Comparison of ENCODE assay signal across 10 mouse cellular contexts in the genomic region with DNA sequence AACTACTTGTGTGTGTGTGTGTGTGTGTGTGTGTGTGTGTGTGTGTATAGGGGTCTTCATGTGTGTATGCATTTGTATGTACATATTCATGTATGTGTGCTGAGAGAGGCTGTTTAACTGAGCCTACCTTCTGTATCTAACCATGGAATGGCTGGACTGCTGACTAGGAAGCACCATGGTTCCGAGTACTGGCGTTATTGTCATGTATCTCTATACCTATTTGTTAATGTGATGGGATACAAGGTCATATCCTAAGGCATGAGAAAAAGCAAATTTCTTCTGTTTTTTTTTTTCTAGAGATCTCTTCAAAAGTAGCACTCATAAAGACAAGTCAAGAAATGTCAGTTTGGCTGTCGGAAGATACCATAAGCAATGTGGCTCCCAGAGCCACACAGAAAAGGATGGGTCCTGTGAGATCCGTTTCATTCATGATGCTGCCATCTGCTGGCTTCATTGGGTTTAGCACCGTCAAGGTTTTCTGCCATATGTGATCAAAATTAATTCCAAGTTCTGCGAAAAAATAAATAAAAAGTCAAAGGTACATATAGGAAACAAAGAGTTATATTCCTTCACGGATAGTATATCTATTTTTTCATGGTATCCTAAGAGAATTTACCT. TPM values are rescaled to one million over a fixed set of nuclear protein-coding genes. Genes with fewer than 3 reads are reported as not detected.
A peak's percentile ranks its signal among the peaks of the same experiment; 100 is the strongest.
DNase-seq lines count a peak whose midpoint lies in the region; ATAC-seq and TF ChIP-seq lines count a peak whose summit lies in the region.
"Had no signal": no experiment of that assay in that cellular context is flagged by ENCODE, and none has a peak within 500 bp of the region (broad histone marks: within the 10 kb centered on the region; RNA-seq: fewer than 3 reads in every experiment).

No protein-coding gene starts in this region.

- TF ChIP-seq CTCF in ES-Bruce4 (IDR thresholded peaks at IDR 0.05; ENCODE audit: low read depth, low read length) = peak; percentile 29
- peak; percentile 62 for TF ChIP-seq CTCF in liver, postnatal 0 days (IDR thresholded peaks at IDR 0.05; ENCODE audit: low read depth)

- no peak overlapping the region for H3K9ac ChIP-seq in ES-Bruce4 (ENCODE audit: low read depth, poor library complexity, severe bottlenecking)
- no peak overlapping the region for H3K9ac ChIP-seq in forebrain, embryonic 15.5 days (replicated peaks)
- no peak overlapping the region for H3K9ac ChIP-seq in liver, postnatal 0 days (replicated peaks)

- H3K4me3 ChIP-seq in ES-Bruce4 (ENCODE audit: low read depth, low read length) = no peak overlapping the region
- H3K4me3 ChIP-seq in forebrain, embryonic 15.5 days = no peak overlapping the region
- no peak overlapping the region for H3K4me3 ChIP-seq in liver, postnatal 0 days (ENCODE audit: low read depth, low read length)

- no peaks in the 10 kb centered on the region for H3K27me3 ChIP-seq in ES-Bruce4 (ENCODE audit: control insufficient read depth, insufficient read depth, low read length, poor library complexity, severe bottlenecking)
- H3K27me3 ChIP-seq in forebrain, embryonic 15.5 days = no peaks in the 10 kb centered on the region
- no peaks in the 10 kb centered on the region for H3K27me3 ChIP-seq in liver, postnatal 0 days (ENCODE audit: insufficient read depth, low read length)

- peak; percentile 64; the same call in 1 of the 2 replicates for ATAC-seq in forebrain, embryonic 15.5 days (replicated peaks)
- ATAC-seq in liver, postnatal 0 days = no peak

- no peaks in the 10 kb centered on the region for H3K36me3 ChIP-seq in ES-Bruce4 (ENCODE audit: control insufficient read depth, insufficient read depth, low read length, poor library complexity, severe bottlenecking)
- H3K36me3 ChIP-seq in forebrain, embryonic 15.5 days = no peaks in the 10 kb centered on the region
- H3K36me3 ChIP-seq in liver, postnatal 0 days (replicated peaks; ENCODE audit: insufficient read depth, low read length) = no peaks in the 10 kb centered on the region

- H3K9me3 ChIP-seq in ES-Bruce4 (replicated peaks; ENCODE audit: control insufficient read depth, insufficient read depth, low read length, poor library complexity, severe bottlenecking) = no peaks in the 10 kb centered on the region
- H3K9me3 ChIP-seq in forebrain, embryonic 15.5 days = no peaks in the 10 kb centered on the region
- no peaks in the 10 kb centered on the region for H3K9me3 ChIP-seq in liver, postnatal 0 days (ENCODE audit: low read length)

- H3K27ac ChIP-seq in ES-Bruce4 (ENCODE audit: insufficient read depth, low read length) = no peak overlapping the region
- no peak overlapping the region for H3K27ac ChIP-seq in forebrain, embryonic 15.5 days (replicated peaks)
- H3K27ac ChIP-seq in liver, postnatal 0 days (ENCODE audit: low read depth) = no peak overlapping the region

- 37% methylated on average over 7 of the region's 7 CpGs for WGBS in forebrain, embryonic 15.5 days
- 34% methylated on average over 7 of the region's 7 CpGs for WGBS in liver, postnatal 0 days (ENCODE audit: insufficient replicate concordance)

- TF ChIP-seq POLR2A in ES-Bruce4 (IDR thresholded peaks at IDR 0.05; ENCODE audit: insufficient read depth, low read length) = no peak

- no peaks in the 10 kb centered on the region for H3K4me1 ChIP-seq in ES-Bruce4 (ENCODE audit: control insufficient read depth, insufficient read depth, low read length)
- H3K4me1 ChIP-seq in forebrain, embryonic 15.5 days = no peaks in the 10 kb centered on the region
- no peaks in the 10 kb centered on the region for H3K4me1 ChIP-seq in liver, postnatal 0 days (ENCODE audit: insufficient read depth)

- DNase-seq in gastrocnemius, adult 18-20 months (ENCODE audit: low spot score) = peak; percentile 16
- DNase-seq in gastrocnemius, adult 8-10 months (ENCODE audit: low spot score in 2 of 2) = no peak
- DNase-seq in cerebellum, adult 11 months = peak; percentile 55
- DNase-seq in kidney, postnatal 14 days = peak; percentile 20
- DNase-seq in liver, postnatal 0 days = peak; percentile 40
- DNase-seq in retina, embryonic 14.5 days (ENCODE audit: low spot score) = peak; percentile 87

- TF ChIP-seq EP300 in ES-Bruce4 (IDR thresholded peaks at IDR 0.05; ENCODE audit: insufficient read depth, low read depth, low read length) = no peak
- no peak for TF ChIP-seq EP300 in liver, postnatal 0 days (IDR thresholded peaks at IDR 0.05; ENCODE audit: low read depth)

- no peak overlapping the region for H3K4me2 ChIP-seq in forebrain, embryonic 15.5 days (replicated peaks)
- no peak overlapping the region for H3K4me2 ChIP-seq in liver, postnatal 0 days (ENCODE audit: low read depth, low read length)

RNA-seq across cellular contexts. Expression of gene Yipf7, which starts 21.7 kb away (rescaled TPM):
- total RNA-seq in gastrocnemius, adult 18-20 months (2021) = 100 to 1,000 TPM in 1 of 2 experiments, 10 to 100 TPM in 1; 86.5 to 108 TPM
- total RNA-seq in gastrocnemius, adult 8-10 months (2022) = 10 to 100 TPM; 76.0 to 98.4 (median 88.5) TPM
- polyA plus RNA-seq in ES-Bruce4 (2011; ENCODE audit: insufficient read depth, insufficient read length, low read depth, missing spikeins) = 2.4 TPM in 1 of 2 replicates, not detected in the other
- not detected in 2 replicates for polyA plus RNA-seq in forebrain, embryonic 15.5 days (2015; fragmentation: Nextera tagmentation; extraction: Ambion mirVana)
- 0.49 TPM in 1 of 2 replicates, not detected in the other for polyA plus RNA-seq in liver, postnatal 0 days (2015; fragmentation: Nextera tagmentation; extraction: Ambion mirVana)
- polyA plus RNA-seq: C2C12; stomach, embryonic 14.5 days had no signal

RNA-seq across cellular contexts. Expression of gene Guf1, which starts 36.0 kb away (rescaled TPM):
- total RNA-seq in gastrocnemius, adult 18-20 months (2021) = 10 to 100 TPM; 15.7 to 16.0 TPM
- total RNA-seq in gastrocnemius, adult 8-10 months (2022) = 10 to 100 TPM; 13.7 to 16.1 (median 15.2) TPM
- 26.7 and 32.2 TPM in 2 replicates for polyA plus RNA-seq in ES-Bruce4 (2011; ENCODE audit: insufficient read depth, insufficient read length, low read depth, missing spikeins)
- 47.2 and 47.8 TPM in 2 replicates for polyA plus RNA-seq in forebrain, embryonic 15.5 days (2015; fragmentation: Nextera tagmentation; extraction: Ambion mirVana)
- polyA plus RNA-seq in liver, postnatal 0 days (2015; fragmentation: Nextera tagmentation; extraction: Ambion mirVana) = 9.6 and 10.1 TPM in 2 replicates

Comparison
In these comparisons a context has a peak if more than half of its experiments do, and no peak if none do; other contexts are left out.
1. DNase-seq: peak in gastrocnemius, adult 18-20 months (single experiment), cerebellum, adult 11 months (single experiment), kidney, postnatal 14 days (single experiment), liver, postnatal 0 days (single experiment) and retina, embryonic 14.5 days (single experiment); none in gastrocnemius, adult 8-10 months (0 of 2).